Mouse (Mus musculus) ES-Bruce4 (cell line): ENCODE measurements around the gene Olfml2a. TPM values are rescaled to one million over a fixed set of nuclear protein-coding genes. Genes with fewer than 3 reads are reported as not detected.

Source experiments
- H3K27ac ChIP-seq: 2 replicates; pipeline ENCODE4 v1.5.1; 2012; ENCODE audit warnings: low read length, inconsistent platforms; ENCODE audit not compliant: insufficient read depth
- H3K27me3 ChIP-seq: 2 replicates; pipeline ENCODE4 v1.6.1; 2012; ENCODE audit warnings: mild to moderate bottlenecking, low read length, inconsistent platforms; ENCODE audit not compliant: control insufficient read depth, poor library complexity, insufficient read depth, severe bottlenecking
- H3K36me3 ChIP-seq: 2 replicates; pipeline ENCODE4 v1.6.1; 2012; ENCODE audit warnings: inconsistent platforms, mild to moderate bottlenecking, low read length, moderate library complexity; ENCODE audit not compliant: control insufficient read depth, poor library complexity, insufficient read depth, severe bottlenecking
- H3K4me1 ChIP-seq: one replicate; pipeline ENCODE4 v1.8.1; 2011; ENCODE audit warnings: low read length; ENCODE audit not compliant: control insufficient read depth, insufficient read depth
- H3K4me3 ChIP-seq: 2 replicates; pipeline ENCODE4 v1.5.1; 2011; ENCODE audit warnings: low read depth, mild to moderate bottlenecking, low read length
- H3K9ac ChIP-seq: 2 replicates; pipeline ENCODE4 v1.6.1; 2012; ENCODE audit warnings: low read depth, mild to moderate bottlenecking, inconsistent platforms; ENCODE audit not compliant: poor library complexity, severe bottlenecking
- H3K9me3 ChIP-seq: replicated peaks from 2 replicates; pipeline ENCODE4 v1.6.1; 2012; ENCODE audit warnings: mild to moderate bottlenecking, low read length, inconsistent platforms; ENCODE audit not compliant: control insufficient read depth, poor library complexity, insufficient read depth, severe bottlenecking
- CTCF ChIP-seq: IDR thresholded peaks from one replicate; pipeline ENCODE4 v1.8.1; 2011; ENCODE audit warnings: low read depth, low read length
- EP300 ChIP-seq: IDR thresholded peaks from 2 replicates; pipeline ENCODE4 v1.6.1; 2011; ENCODE audit warnings: low read depth, low read length; ENCODE audit not compliant: insufficient read depth
- POLR2A ChIP-seq: IDR thresholded peaks from one replicate; pipeline ENCODE4 v1.8.1; 2011; ENCODE audit warnings: low read length; ENCODE audit not compliant: insufficient read depth
- polyA plus RNA-seq: library from polyadenylated mRNA; stranded (reverse); fragments of >200 nt; gene quantifications from 2 replicates; pipeline ENCODE4 v1.2.4, GENCODE M21; 2011; ENCODE audit warnings: low read depth; ENCODE audit not compliant: missing spikeins, insufficient read depth, insufficient read length

Gene Olfml2a
- polyA plus RNA-seq, 1 experiment: 1.8 TPM

DNA sequence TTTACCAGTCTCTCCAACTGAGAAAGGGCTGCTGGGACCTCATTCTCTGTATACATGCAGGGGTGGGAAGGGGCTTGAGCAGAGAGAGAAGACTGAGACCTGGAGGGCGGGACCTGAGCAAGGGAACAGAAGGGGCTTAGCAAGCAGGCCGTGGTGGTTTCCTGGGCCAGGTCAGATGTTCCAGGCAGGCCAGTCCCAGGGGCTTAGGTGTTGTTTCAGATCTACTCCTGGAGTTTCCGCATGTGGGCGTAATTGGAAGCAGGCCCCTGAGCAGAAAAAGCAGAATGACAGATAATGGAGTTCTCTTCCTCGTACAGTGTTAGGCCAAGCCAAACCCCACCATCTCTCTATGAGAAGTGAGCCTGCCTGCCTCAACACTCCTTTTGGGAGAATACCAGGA, 3.2 kb downstream of the Olfml2a start:
- H3K36me3 ChIP-seq: no peaks in the 10 kb centered on the region
- H3K27me3 ChIP-seq: no peaks in the 10 kb centered on the region
- H3K27ac ChIP-seq: no peak overlapping the region
- no peak for TF ChIP-seq POLR2A
- TF ChIP-seq CTCF: no peak
- no peak for TF ChIP-seq EP300
- H3K9ac ChIP-seq: no peak overlapping the region
- H3K9me3 ChIP-seq: no peaks in the 10 kb centered on the region
- no peaks in the 10 kb centered on the region for H3K4me1 ChIP-seq
- H3K4me3 ChIP-seq: no peak overlapping the region

DNA sequence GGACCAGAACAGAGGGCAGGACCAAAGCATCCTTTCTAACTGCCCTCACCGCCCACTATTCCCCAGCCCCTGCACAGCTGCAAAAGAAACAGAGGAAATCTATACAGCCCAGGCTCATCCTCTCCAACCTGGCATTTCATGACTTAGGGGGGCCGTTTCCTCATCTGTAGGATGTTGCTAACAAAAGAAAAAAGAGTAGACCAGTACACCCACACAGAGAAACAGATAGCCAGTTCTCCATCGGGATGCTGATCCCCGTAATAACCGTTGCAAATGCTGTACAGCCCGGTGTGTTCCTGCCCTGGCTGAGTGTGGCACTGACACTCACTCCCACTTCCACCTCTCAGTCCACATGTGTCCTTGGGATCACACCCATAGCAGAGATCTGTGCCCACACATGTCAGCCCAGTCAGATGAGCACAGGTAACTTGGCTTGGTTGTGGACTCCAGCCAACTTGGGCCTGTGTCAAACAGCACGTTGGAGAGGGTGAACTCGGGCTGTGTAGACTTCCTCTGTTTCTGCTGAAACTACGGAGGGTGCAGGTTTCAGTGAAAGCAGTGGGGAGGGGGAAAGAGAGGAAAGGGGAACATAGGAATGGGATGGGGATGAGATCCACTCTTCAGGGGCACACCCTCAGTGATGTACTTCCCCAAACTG, 5.1 kb downstream of the Olfml2a start:
- no peaks in the 10 kb centered on the region for H3K36me3 ChIP-seq
- no peaks in the 10 kb centered on the region for H3K9me3 ChIP-seq
- H3K27ac ChIP-seq: no peak overlapping the region
- no peak overlapping the region for H3K4me3 ChIP-seq
- H3K9ac ChIP-seq: no peak overlapping the region
- H3K4me1 ChIP-seq: no peaks in the 10 kb centered on the region
- no peak for TF ChIP-seq POLR2A
- TF ChIP-seq EP300: no peak
- TF ChIP-seq CTCF: no peak
- H3K27me3 ChIP-seq: no peaks in the 10 kb centered on the region

GRCm38 (mm10) chr2:38937396-38937795, 5.6 kb downstream of the Olfml2a start:
- TF ChIP-seq POLR2A (no peak), EP300 (no peak)
- H3K4me1 ChIP-seq: no peaks in the 10 kb centered on the region
- no peak overlapping the region for H3K9ac ChIP-seq
- no peak overlapping the region for H3K27ac ChIP-seq
- H3K36me3 ChIP-seq: no peaks in the 10 kb centered on the region
- H3K9me3 ChIP-seq: no peaks in the 10 kb centered on the region
- H3K4me3 ChIP-seq: no peak overlapping the region
- no peaks in the 10 kb centered on the region for H3K27me3 ChIP-seq

GRCm38 (mm10) chr2:38938007-38938406, 6.2 kb downstream of the Olfml2a start:
- TF ChIP-seq POLR2A (no peak), EP300 (no peak), CTCF (no peak)
- Histone ChIP-seq H3K27me3 (no peaks in the 10 kb centered on the region), H3K4me3 (no peak overlapping the region), H3K27ac (no peak overlapping the region), H3K9me3 (no peaks in the 10 kb centered on the region), H3K9ac (no peak overlapping the region), H3K36me3 (no peaks in the 10 kb centered on the region), H3K4me1 (no peaks in the 10 kb centered on the region)

- H3K4me1 ChIP-seq: no peaks in the 10 kb centered on the region
- H3K36me3 ChIP-seq: no peaks in the 10 kb centered on the region
- H3K9me3 ChIP-seq: no peaks in the 10 kb centered on the region
- TF ChIP-seq POLR2A: no peak
- peak; percentile 9 for TF ChIP-seq CTCF
- no peak overlapping the region for H3K27ac ChIP-seq
- H3K27me3 ChIP-seq: no peaks in the 10 kb centered on the region
- no peak overlapping the region for H3K4me3 ChIP-seq
- no peak overlapping the region for H3K9ac ChIP-seq
Measured at GRCm38 (mm10) chr2:38939047-38939446, 7.3 kb downstream of the Olfml2a start.

GRCm38 (mm10) chr2:38941426-38941825, 9.6 kb downstream of the Olfml2a start:
- H3K9ac ChIP-seq: no peak overlapping the region

More at GRCm38 (mm10) chr2:38941426-38941825, 9.6 kb downstream of the Olfml2a start:
- H3K9me3 ChIP-seq: no peaks in the 10 kb centered on the region
- H3K36me3 ChIP-seq: no peaks in the 10 kb centered on the region
- H3K4me1 ChIP-seq: peaks cover 2% of the 10 kb centered on the region
- H3K4me3 ChIP-seq: peak overlapping the region; percentile 45
- no peak overlapping the region for H3K27ac ChIP-seq
- TF ChIP-seq POLR2A (no peak), EP300 (no peak)
- H3K27me3 ChIP-seq: no peaks in the 10 kb centered on the region
